Mouse (Mus musculus): ENCODE measurements around the gene Gimap9.

- no peak for TF ChIP-seq POLR2A (IDR thresholded peaks at IDR 0.05; ENCODE audit: borderline replicate concordance, extremely low read depth, insufficient read depth, insufficient read length, poor library complexity, severe bottlenecking)
- TF ChIP-seq CTCF (IDR thresholded peaks at IDR 0.05; ENCODE audit: borderline replicate concordance, extremely low read depth, insufficient read depth, insufficient read length), result no peak
Measured at GRCm38 (mm10) chr6:48704146-48704545, 28.2 kb downstream of the Gimap9 start.

All from brain, embryonic 14.5 days (tissue).